Mouse (Mus musculus): ENCODE data around the gene Ppip5k1. TPM values are rescaled to one million over a fixed set of nuclear protein-coding genes. Genes with fewer than 3 reads are reported as not detected.

The Ppip5k1 gene
- polyA plus RNA-seq, 1 experiment, result 21.8 TPM

DNA sequence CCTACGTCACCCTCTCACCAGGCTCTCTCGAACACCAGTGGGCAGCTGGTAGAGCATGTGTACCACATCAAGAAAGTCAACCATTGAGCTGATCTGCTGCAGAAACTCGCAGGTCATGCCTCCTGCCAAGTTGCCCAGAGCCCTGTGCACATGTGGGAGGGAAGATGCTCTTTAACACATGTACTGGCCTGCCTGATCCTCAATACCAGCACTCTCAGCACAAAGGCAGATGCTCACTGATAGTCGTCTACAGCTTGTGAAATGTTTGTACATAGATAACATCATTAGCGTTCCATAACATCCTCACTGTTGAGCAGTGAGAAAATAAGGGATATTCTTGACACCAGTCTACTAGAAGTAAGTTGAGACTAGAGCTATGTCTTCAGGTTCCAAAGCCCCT, 15.7 kb upstream of the Ppip5k1 start:
- H3K4me1 ChIP-seq (replicated peaks; ENCODE audit: control insufficient read depth, insufficient read depth, low read length), result no peaks in the 10 kb centered on the region
- H3K27ac ChIP-seq (ENCODE audit: control insufficient read depth, insufficient read depth, low read length), result no peak overlapping the region
- WGBS, result 91% methylated on average over 5 of the region's 5 CpGs
- TF ChIP-seq CTCF (IDR thresholded peaks at IDR 0.05; ENCODE audit: borderline replicate concordance, control insufficient read depth, extremely low read depth, insufficient read depth, low read length, poor library complexity) (no peak), POLR2A (IDR thresholded peaks at IDR 0.05; ENCODE audit: control insufficient read depth, extremely low read depth, insufficient read depth, low read length, poor library complexity) (no peak)
- no peaks in the 10 kb centered on the region for H3K36me3 ChIP-seq (ENCODE audit: control insufficient read depth, insufficient read depth, low read length)
- H3K27me3 ChIP-seq (ENCODE audit: control insufficient read depth, insufficient read depth, low read length), result no peaks in the 10 kb centered on the region
- no peak for DNase-seq
- no peak overlapping the region for H3K4me3 ChIP-seq (ENCODE audit: control insufficient read depth, insufficient read depth, low read length)

DNA sequence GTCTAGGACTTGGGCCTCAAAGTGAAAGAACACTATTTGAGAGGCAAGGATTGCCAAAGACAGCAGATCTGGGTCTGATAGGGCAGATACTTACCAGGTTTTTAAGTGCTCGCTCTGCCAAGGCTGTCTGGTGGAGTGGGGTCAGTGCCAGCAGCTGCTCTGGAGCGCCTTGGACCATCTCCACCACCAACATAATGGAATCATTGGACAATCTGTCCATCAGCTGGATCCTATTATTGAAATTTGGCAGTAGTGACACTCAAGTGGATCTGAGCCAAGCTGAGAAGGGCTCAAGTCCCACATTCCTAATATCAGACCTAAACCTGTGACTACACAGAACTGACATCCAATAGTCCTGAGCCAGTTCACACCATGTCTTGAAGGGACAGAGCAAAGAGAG, 13.6 kb upstream of the Ppip5k1 start:
- DNase-seq, result no peak
- Histone ChIP-seq H3K27me3 (ENCODE audit: control insufficient read depth, insufficient read depth, low read length) (no peaks in the 10 kb centered on the region), H3K36me3 (ENCODE audit: control insufficient read depth, insufficient read depth, low read length) (no peaks in the 10 kb centered on the region), H3K4me1 (replicated peaks; ENCODE audit: control insufficient read depth, insufficient read depth, low read length) (no peaks in the 10 kb centered on the region), H3K27ac (ENCODE audit: control insufficient read depth, insufficient read depth, low read length) (no peak overlapping the region), H3K4me3 (ENCODE audit: control insufficient read depth, insufficient read depth, low read length) (no peak overlapping the region)
- TF ChIP-seq POLR2A (IDR thresholded peaks at IDR 0.05; ENCODE audit: control insufficient read depth, extremely low read depth, insufficient read depth, low read length, poor library complexity) (no peak), CTCF (IDR thresholded peaks at IDR 0.05; ENCODE audit: borderline replicate concordance, control insufficient read depth, extremely low read depth, insufficient read depth, low read length, poor library complexity) (no peak)
- WGBS, result 94% methylated on average over 2 of the region's 2 CpGs

DNA sequence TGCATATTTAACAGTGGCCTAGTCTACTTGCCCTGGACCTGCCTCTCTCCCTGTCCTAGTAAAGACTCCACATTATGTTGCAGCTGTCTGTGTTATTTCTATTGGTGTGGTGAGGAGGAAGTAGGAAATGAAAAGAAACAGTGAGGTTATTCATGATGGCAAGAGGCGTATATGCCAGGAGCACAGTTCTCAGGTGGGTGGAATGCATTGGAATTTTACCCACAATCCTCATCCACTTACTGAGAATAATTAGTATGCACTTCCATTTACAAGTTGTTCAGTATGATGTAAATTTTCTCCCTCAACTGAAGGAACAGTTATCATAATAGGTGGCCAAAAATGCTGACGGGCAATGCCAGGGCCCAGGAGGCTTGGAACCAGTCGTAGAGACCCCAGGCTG, 8.5 kb upstream of the Ppip5k1 start:
- H3K27me3 ChIP-seq (ENCODE audit: control insufficient read depth, insufficient read depth, low read length), result peaks cover 3% of the 10 kb centered on the region; the same call in 1 of the 2 replicates

DNA sequence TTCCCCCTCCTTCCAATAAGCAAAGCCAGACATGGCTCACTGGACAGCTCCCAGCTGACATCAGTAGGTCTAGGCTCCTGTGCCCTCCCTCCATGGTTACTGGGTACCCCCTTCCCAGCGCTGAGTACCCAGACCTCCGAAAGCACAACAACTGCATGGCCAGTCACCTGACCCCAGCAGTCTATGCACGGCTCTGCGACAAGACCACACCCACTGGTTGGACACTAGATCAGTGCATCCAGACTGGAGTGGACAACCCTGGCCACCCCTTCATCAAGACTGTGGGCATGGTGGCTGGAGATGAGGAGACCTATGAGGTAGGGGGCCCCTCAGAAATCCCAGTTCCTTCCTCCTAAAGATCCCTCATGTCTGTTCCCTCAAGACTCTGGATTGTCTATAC, 4.3 kb upstream of the Ppip5k1 start:
- WGBS, result 62% methylated on average over 4 of the region's 4 CpGs
- no peak for DNase-seq
- Histone ChIP-seq H3K27ac (ENCODE audit: control insufficient read depth, insufficient read depth, low read length) (no peak overlapping the region), H3K36me3 (ENCODE audit: control insufficient read depth, insufficient read depth, low read length) (no peaks in the 10 kb centered on the region), H3K4me1 (replicated peaks; ENCODE audit: control insufficient read depth, insufficient read depth, low read length) (peaks cover 8% of the 10 kb centered on the region; the same call in 1 of the 2 replicates), H3K27me3 (ENCODE audit: control insufficient read depth, insufficient read depth, low read length) (peaks cover 5% of the 10 kb centered on the region; the same call in 1 of the 2 replicates), H3K4me3 (ENCODE audit: control insufficient read depth, insufficient read depth, low read length) (no peak overlapping the region)
- no peak for TF ChIP-seq POLR2A (IDR thresholded peaks at IDR 0.05; ENCODE audit: control insufficient read depth, extremely low read depth, insufficient read depth, low read length, poor library complexity)
- TF ChIP-seq CTCF (IDR thresholded peaks at IDR 0.05; ENCODE audit: borderline replicate concordance, control insufficient read depth, extremely low read depth, insufficient read depth, low read length, poor library complexity), result no peak

More for the DNA sequence above, 8.5 kb upstream of the Ppip5k1 start:
- Histone ChIP-seq H3K4me1 (replicated peaks; ENCODE audit: control insufficient read depth, insufficient read depth, low read length) (peaks cover 2% of the 10 kb centered on the region; the same call in 1 of the 2 replicates), H3K36me3 (ENCODE audit: control insufficient read depth, insufficient read depth, low read length) (no peaks in the 10 kb centered on the region), H3K4me3 (ENCODE audit: control insufficient read depth, insufficient read depth, low read length) (no peak overlapping the region), H3K27ac (ENCODE audit: control insufficient read depth, insufficient read depth, low read length) (no peak overlapping the region)
- 96% methylated on average over 3 of the region's 3 CpGs for WGBS
- no peak for DNase-seq
- TF ChIP-seq CTCF (IDR thresholded peaks at IDR 0.05; ENCODE audit: borderline replicate concordance, control insufficient read depth, extremely low read depth, insufficient read depth, low read length, poor library complexity), result no peak
- no peak for TF ChIP-seq POLR2A (IDR thresholded peaks at IDR 0.05; ENCODE audit: control insufficient read depth, extremely low read depth, insufficient read depth, low read length, poor library complexity)

DNA sequence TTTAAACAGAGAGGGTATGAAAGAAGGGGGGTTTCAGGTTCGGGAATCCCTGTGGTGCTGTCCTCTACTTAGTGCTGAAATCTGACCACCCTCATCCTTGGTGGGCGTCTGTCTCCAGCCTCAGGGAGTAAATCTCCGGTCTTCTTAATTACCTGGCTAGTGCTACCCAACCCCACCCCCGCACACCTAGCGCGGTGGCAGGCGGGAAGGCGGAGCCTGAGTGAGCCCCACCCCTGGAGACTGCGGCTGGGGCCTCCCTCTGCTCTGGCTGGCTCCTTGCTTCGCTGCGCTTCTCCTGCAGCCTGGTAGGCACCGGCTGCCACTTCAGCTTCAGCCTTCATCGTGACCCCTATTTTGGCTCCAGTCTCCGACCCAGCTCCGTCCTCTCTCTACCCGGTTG, 3.2 kb upstream of the Ppip5k1 start:
- 4% methylated on average over 16 of the region's 16 CpGs for whole genome bisulfite sequencing
- H3K4me3 ChIP-seq (ENCODE audit: control insufficient read depth, insufficient read depth, low read length), result no peak overlapping the region
- peaks cover 8% of the 10 kb centered on the region; the same call in 1 of the 2 replicates for H3K4me1 ChIP-seq (replicated peaks; ENCODE audit: control insufficient read depth, insufficient read depth, low read length)
- H3K27ac ChIP-seq (ENCODE audit: control insufficient read depth, insufficient read depth, low read length), result no peak overlapping the region
- no peaks in the 10 kb centered on the region for H3K36me3 ChIP-seq (ENCODE audit: control insufficient read depth, insufficient read depth, low read length)
- TF ChIP-seq CTCF (IDR thresholded peaks at IDR 0.05; ENCODE audit: borderline replicate concordance, control insufficient read depth, extremely low read depth, insufficient read depth, low read length, poor library complexity) (no peak), POLR2A (IDR thresholded peaks at IDR 0.05; ENCODE audit: control insufficient read depth, extremely low read depth, insufficient read depth, low read length, poor library complexity) (no peak)
- peaks cover 5% of the 10 kb centered on the region; the same call in 1 of the 2 replicates for H3K27me3 ChIP-seq (ENCODE audit: control insufficient read depth, insufficient read depth, low read length)
- peak; percentile 31 for DNase-seq

DNA sequence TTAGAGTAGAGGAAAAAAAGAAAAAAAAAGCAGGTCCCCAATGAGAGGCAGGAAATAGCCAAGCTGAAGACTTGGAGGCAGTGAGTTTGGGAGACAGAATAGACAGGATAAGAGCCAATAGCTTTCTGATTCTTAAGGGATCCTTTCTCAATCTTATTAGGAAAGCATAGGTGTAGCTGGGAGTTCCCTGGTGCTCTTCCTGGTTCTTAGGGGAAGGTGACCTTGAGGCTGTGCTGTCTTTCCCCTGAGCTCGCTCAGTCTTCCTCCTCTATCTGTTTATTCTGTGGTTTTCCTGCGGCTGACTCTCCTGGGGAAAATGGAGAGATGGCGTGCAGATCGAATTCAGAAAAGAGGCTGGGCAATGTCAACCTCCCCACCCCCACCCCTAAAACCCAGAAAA, 2.8 kb upstream of the Ppip5k1 start:
- H3K27me3 ChIP-seq (ENCODE audit: control insufficient read depth, insufficient read depth, low read length), result peaks cover 5% of the 10 kb centered on the region; the same call in 1 of the 2 replicates
- TF ChIP-seq CTCF (IDR thresholded peaks at IDR 0.05; ENCODE audit: borderline replicate concordance, control insufficient read depth, extremely low read depth, insufficient read depth, low read length, poor library complexity), result no peak
- TF ChIP-seq POLR2A (IDR thresholded peaks at IDR 0.05; ENCODE audit: control insufficient read depth, extremely low read depth, insufficient read depth, low read length, poor library complexity), result no peak
- WGBS, result 3% methylated on average over 4 of the region's 4 CpGs
- H3K27ac ChIP-seq (ENCODE audit: control insufficient read depth, insufficient read depth, low read length), result no peak overlapping the region
- no peak overlapping the region for H3K4me3 ChIP-seq (ENCODE audit: control insufficient read depth, insufficient read depth, low read length)
- H3K36me3 ChIP-seq (ENCODE audit: control insufficient read depth, insufficient read depth, low read length), result no peaks in the 10 kb centered on the region
- DNase-seq, result no peak
- peaks cover 8% of the 10 kb centered on the region; the same call in 1 of the 2 replicates for H3K4me1 ChIP-seq (replicated peaks; ENCODE audit: control insufficient read depth, insufficient read depth, low read length)

DNA sequence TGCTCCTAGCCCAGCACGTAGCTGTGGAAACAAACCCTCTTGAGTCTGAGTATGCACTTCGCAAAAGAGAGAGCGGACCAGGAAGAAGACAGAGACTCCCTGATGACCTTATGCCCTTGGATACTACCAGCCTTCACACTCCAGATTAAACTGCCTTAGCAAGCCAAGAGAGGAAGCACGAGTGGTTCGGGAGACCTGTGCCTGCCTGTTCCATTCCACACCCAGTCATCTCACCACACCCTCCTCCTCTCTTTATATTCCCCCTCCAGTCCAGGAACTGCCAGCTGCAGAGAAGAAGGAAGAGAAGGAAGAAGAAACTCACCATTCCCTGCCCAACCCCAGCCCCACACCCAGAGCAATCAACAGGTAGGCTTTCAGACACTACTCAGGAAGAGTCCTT, 2.3 kb upstream of the Ppip5k1 start, which contains the start of gene Ckmt1:
Ckmt1 (plus strand) TSS at position 221 of the 400 bp plus-strand sequence.
- Histone ChIP-seq H3K4me3 (ENCODE audit: control insufficient read depth, insufficient read depth, low read length) (no peak within 1 kb of the TSS), H3K4me1 (replicated peaks; ENCODE audit: control insufficient read depth, insufficient read depth, low read length) (peaks cover 8% of the 10 kb centered on the region; the same call in 1 of the 2 replicates)
- 69% methylated on average over 5 of the region's 5 CpGs for WGBS

More for the DNA sequence above, 2.3 kb upstream of the Ppip5k1 start, which contains the start of gene Ckmt1:
- no peak within 1 kb of the TSS for H3K27ac ChIP-seq (ENCODE audit: control insufficient read depth, insufficient read depth, low read length)
- no peak for DNase-seq
- peaks cover 5% of the 10 kb centered on the region; the same call in 1 of the 2 replicates for H3K27me3 ChIP-seq (ENCODE audit: control insufficient read depth, insufficient read depth, low read length)
- no peak for TF ChIP-seq CTCF (IDR thresholded peaks at IDR 0.05; ENCODE audit: borderline replicate concordance, control insufficient read depth, extremely low read depth, insufficient read depth, low read length, poor library complexity)
- no peak for TF ChIP-seq POLR2A (IDR thresholded peaks at IDR 0.05; ENCODE audit: control insufficient read depth, extremely low read depth, insufficient read depth, low read length, poor library complexity)
- no peaks in the 10 kb centered on the region for H3K36me3 ChIP-seq (ENCODE audit: control insufficient read depth, insufficient read depth, low read length)

All from thymus, adult 2 months (tissue).